Mouse (Mus musculus): ENCODE results near the gene Ppp1r37.

GRCm38 (mm10) chr7:19542155-19542691 is 20.7 kb downstream of the Ppp1r37 start:
- TF ChIP-seq MAFK (IDR thresholded peaks at IDR 0.05; ENCODE audit: insufficient read depth, low read depth, low read length) (no peak), ZC3H11A (IDR thresholded peaks at IDR 0.05; ENCODE audit: borderline replicate concordance, low read depth, low read length) (no peak), HCFC1 (IDR thresholded peaks at IDR 0.05; ENCODE audit: borderline replicate concordance, insufficient read depth, low read length) (no peak), CHD2 (IDR thresholded peaks at IDR 0.05; ENCODE audit: low read depth, low read length) (no peak), ZNF384 (IDR thresholded peaks at IDR 0.05; ENCODE audit: low read depth, low read length) (no peak)
